Mouse (Mus musculus): ENCODE data around the gene Dmxl2. TPM values are rescaled to one million over a fixed set of nuclear protein-coding genes. Genes with fewer than 3 reads are reported as not detected.

The Dmxl2 gene
- polyA plus RNA-seq (2016; fragmentation: Nextera tagmentation; extraction: Ambion mirVana), result 1.9 and 2.0 TPM in 2 replicates

GRCm38 (mm10) chr9:54501453-54502110 is at the start of gene Dmxl2:
Gene Dmxl2, minus strand, starts transcription at chr9:54501626.
- H3K4me1 ChIP-seq, result peaks cover 14% of the 10 kb centered on the region
- H3K9me3 ChIP-seq (replicated peaks), result no peaks in the 10 kb centered on the region
- peak within 1 kb of the TSS; percentile 96 for H3K4me2 ChIP-seq
- peaks cover 61% of the 10 kb centered on the region for H3K27me3 ChIP-seq (replicated peaks)
- H3K9ac ChIP-seq, result peak within 1 kb of the TSS; percentile 68
- H3K36me3 ChIP-seq, result no peaks in the 10 kb centered on the region
- under 1% methylated on average over 74 of the region's 99 CpGs for WGBS (ENCODE audit: insufficient replicate concordance)
- H3K4me3 ChIP-seq, result peak within 1 kb of the TSS; percentile 72
- peak within 1 kb of the TSS; percentile 7; the same call in 1 of the 2 replicates for H3K27ac ChIP-seq
- peak; percentile 83 for ATAC-seq

- H3K9ac ChIP-seq, result no peak overlapping the region
- 0 out of 2 replicates have a peak, but pooled peaks cover 3% of the 10 kb centered on the region for H3K4me1 ChIP-seq
- H3K9me3 ChIP-seq (replicated peaks), result no peaks in the 10 kb centered on the region
- H3K4me2 ChIP-seq, result no peak overlapping the region
- H3K4me3 ChIP-seq, result no peak overlapping the region
- ATAC-seq, result no peak
- 68% methylated on average over 6 of the region's 6 CpGs for WGBS (ENCODE audit: insufficient replicate concordance)
- H3K36me3 ChIP-seq, result no peaks in the 10 kb centered on the region
- H3K27ac ChIP-seq, result no peak overlapping the region
- H3K27me3 ChIP-seq (replicated peaks), result no peaks in the 10 kb centered on the region
These were observed 48.0 kb upstream of the Dmxl2 start for GRCm38 (mm10) chr9:54549433-54549832.

- no peak overlapping the region for H3K4me2 ChIP-seq
- H3K27ac ChIP-seq, result no peak overlapping the region
- WGBS (ENCODE audit: insufficient replicate concordance), result 11% methylated on average over 5 of the region's 5 CpGs
- no peak overlapping the region for H3K9ac ChIP-seq
- 0 out of 2 replicates have a peak, but pooled peaks cover under 1% of the 10 kb centered on the region for H3K4me1 ChIP-seq
- 0 out of 2 replicates have a peak, but pooled peaks cover 2% of the 10 kb centered on the region for H3K27me3 ChIP-seq (replicated peaks)
- H3K36me3 ChIP-seq, result no peaks in the 10 kb centered on the region
- no peaks in the 10 kb centered on the region for H3K9me3 ChIP-seq (replicated peaks)
- H3K4me3 ChIP-seq, result no peak overlapping the region
- ATAC-seq, result no peak
These were observed 46.1 kb upstream of the Dmxl2 start for GRCm38 (mm10) chr9:54547536-54547935.

GRCm38 (mm10) chr9:54544954-54545315 is 43.5 kb upstream of the Dmxl2 start:
- Histone ChIP-seq H3K9me3 (replicated peaks) (no peaks in the 10 kb centered on the region), H3K4me1 (no peaks in the 10 kb centered on the region), H3K36me3 (no peaks in the 10 kb centered on the region), H3K9ac (no peak overlapping the region), H3K4me3 (no peak overlapping the region), H3K4me2 (no peak overlapping the region), H3K27me3 (replicated peaks) (0 out of 2 replicates have a peak, but pooled peaks cover 2% of the 10 kb centered on the region), H3K27ac (no peak overlapping the region)
- WGBS (ENCODE audit: insufficient replicate concordance), result 68% methylated on average over 4 of the region's 4 CpGs
- no peak for ATAC-seq

- Histone ChIP-seq H3K9ac (no peak overlapping the region), H3K27me3 (replicated peaks) (0 out of 2 replicates have a peak, but pooled peaks cover 2% of the 10 kb centered on the region), H3K9me3 (replicated peaks) (no peaks in the 10 kb centered on the region), H3K4me1 (no peaks in the 10 kb centered on the region), H3K4me2 (no peak overlapping the region), H3K36me3 (no peaks in the 10 kb centered on the region), H3K4me3 (no peak overlapping the region), H3K27ac (no peak overlapping the region)
- WGBS (ENCODE audit: insufficient replicate concordance), result 65% methylated on average over 9 of the region's 9 CpGs
- ATAC-seq, result no peak
These were observed 43.0 kb upstream of the Dmxl2 start for GRCm38 (mm10) chr9:54544212-54544953.

GRCm38 (mm10) chr9:54540801-54541200 is 39.4 kb upstream of the Dmxl2 start:
- H3K27me3 ChIP-seq (replicated peaks), result 0 out of 2 replicates have a peak, but pooled peaks cover 2% of the 10 kb centered on the region
- no peak for ATAC-seq

GRCm38 (mm10) chr9:54538684-54539083 is 37.3 kb upstream of the Dmxl2 start, which contains the start of gene Sh2d7:
Gene Sh2d7, plus strand, starts transcription at chr9:54538984.
- H3K27me3 ChIP-seq (replicated peaks), result peaks cover 8% of the 10 kb centered on the region; the same call in 1 of the 2 replicates
- no peaks in the 10 kb centered on the region for H3K4me1 ChIP-seq
- whole genome bisulfite sequencing (ENCODE audit: insufficient replicate concordance), result 75% methylated on average over 14 of the region's 14 CpGs
- no peak within 1 kb of the TSS for H3K9ac ChIP-seq
- ATAC-seq, result no peak
- H3K36me3 ChIP-seq, result no peaks in the 10 kb centered on the region
- no peak within 1 kb of the TSS for H3K27ac ChIP-seq
- no peak within 1 kb of the TSS for H3K4me3 ChIP-seq
- H3K9me3 ChIP-seq (replicated peaks), result no peaks in the 10 kb centered on the region
- no peak within 1 kb of the TSS for H3K4me2 ChIP-seq

More at GRCm38 (mm10) chr9:54540801-54541200, 39.4 kb upstream of the Dmxl2 start:
- no peaks in the 10 kb centered on the region for H3K36me3 ChIP-seq
- H3K27ac ChIP-seq, result no peak overlapping the region
- no peaks in the 10 kb centered on the region for H3K4me1 ChIP-seq
- H3K9ac ChIP-seq, result no peak overlapping the region
- H3K4me2 ChIP-seq, result no peak overlapping the region
- H3K4me3 ChIP-seq, result no peak overlapping the region
- no peaks in the 10 kb centered on the region for H3K9me3 ChIP-seq (replicated peaks)
- WGBS (ENCODE audit: insufficient replicate concordance), result 45% methylated on average over 5 of the region's 5 CpGs

DNA sequence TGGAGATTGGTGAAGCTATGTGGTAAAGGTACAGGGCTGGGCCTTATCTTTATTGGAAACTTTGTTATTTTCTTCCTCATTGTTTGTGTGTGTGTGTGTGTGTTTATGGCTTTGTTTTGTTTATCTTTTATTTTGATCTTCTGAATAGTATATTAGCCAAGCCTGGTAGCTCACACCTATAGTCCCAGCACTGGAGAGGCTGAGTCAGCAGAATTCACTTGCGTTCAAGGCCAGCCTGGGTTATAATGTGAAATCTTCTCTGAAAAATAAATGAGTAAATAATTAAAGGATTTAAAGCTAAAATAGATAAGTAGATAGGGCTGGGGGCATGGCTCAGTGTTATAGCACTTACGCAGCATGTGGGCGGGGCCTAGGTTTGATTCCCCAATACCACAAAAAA is 36.8 kb upstream of the Dmxl2 start:
- Histone ChIP-seq H3K36me3 (no peaks in the 10 kb centered on the region), H3K27ac (no peak overlapping the region), H3K27me3 (replicated peaks) (peaks cover 7% of the 10 kb centered on the region; the same call in 1 of the 2 replicates), H3K9ac (no peak overlapping the region), H3K4me3 (no peak overlapping the region), H3K4me2 (no peak overlapping the region), H3K4me1 (no peaks in the 10 kb centered on the region), H3K9me3 (replicated peaks) (no peaks in the 10 kb centered on the region)
- 87% methylated on average over 3 of the region's 3 CpGs for WGBS (ENCODE audit: insufficient replicate concordance)
- ATAC-seq, result no peak

- ATAC-seq, result no peak
- H3K27ac ChIP-seq, result no peak overlapping the region
- H3K9ac ChIP-seq, result no peak overlapping the region
- no peaks in the 10 kb centered on the region for H3K4me1 ChIP-seq
- no peak overlapping the region for H3K4me2 ChIP-seq
- H3K27me3 ChIP-seq (replicated peaks), result peaks cover 7% of the 10 kb centered on the region; the same call in 1 of the 2 replicates
- no peak overlapping the region for H3K4me3 ChIP-seq
- no peaks in the 10 kb centered on the region for H3K9me3 ChIP-seq (replicated peaks)
- no peaks in the 10 kb centered on the region for H3K36me3 ChIP-seq
- WGBS (ENCODE audit: insufficient replicate concordance), result 66% methylated on average over 3 of the region's 3 CpGs
These were observed 36.1 kb upstream of the Dmxl2 start for GRCm38 (mm10) chr9:54537480-54537879.

DNA sequence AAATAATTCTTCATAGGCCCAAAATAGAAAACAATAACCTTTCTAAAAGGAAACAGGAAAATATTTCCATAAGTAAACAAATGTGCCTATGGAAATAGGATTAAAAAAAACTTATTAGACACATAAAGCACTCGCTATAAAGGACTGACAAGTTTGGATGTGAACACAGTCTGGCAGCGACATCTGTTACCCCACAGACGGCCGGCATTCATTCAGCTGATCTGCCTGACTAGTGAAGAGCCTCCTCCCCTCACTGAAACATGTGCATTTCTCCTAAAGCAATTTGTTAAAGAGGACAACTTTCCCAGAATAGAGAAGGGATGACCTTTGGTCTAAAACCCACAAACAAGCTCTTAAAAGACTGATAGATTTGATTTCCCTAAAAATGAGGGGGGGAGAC is 35.6 kb upstream of the Dmxl2 start:
- no peak for ATAC-seq
- WGBS (ENCODE audit: insufficient replicate concordance), result 66% methylated on average over 4 of the region's 4 CpGs

GRCm38 (mm10) chr9:54536236-54536635 is 34.8 kb upstream of the Dmxl2 start:
- 76% methylated on average over 7 of the region's 7 CpGs for WGBS (ENCODE audit: insufficient replicate concordance)
- ATAC-seq, result no peak
- Histone ChIP-seq H3K27ac (no peak overlapping the region), H3K36me3 (no peaks in the 10 kb centered on the region), H3K9ac (no peak overlapping the region), H3K4me2 (no peak overlapping the region), H3K27me3 (replicated peaks) (peaks cover 7% of the 10 kb centered on the region; the same call in 1 of the 2 replicates), H3K9me3 (replicated peaks) (no peaks in the 10 kb centered on the region), H3K4me1 (no peaks in the 10 kb centered on the region), H3K4me3 (no peak overlapping the region)

More for the DNA sequence above, 35.6 kb upstream of the Dmxl2 start:
- H3K9me3 ChIP-seq (replicated peaks), result no peaks in the 10 kb centered on the region
- H3K4me1 ChIP-seq, result no peaks in the 10 kb centered on the region
- no peaks in the 10 kb centered on the region for H3K36me3 ChIP-seq
- no peak overlapping the region for H3K4me3 ChIP-seq
- peaks cover 7% of the 10 kb centered on the region; the same call in 1 of the 2 replicates for H3K27me3 ChIP-seq (replicated peaks)
- H3K9ac ChIP-seq, result no peak overlapping the region
- no peak overlapping the region for H3K27ac ChIP-seq
- H3K4me2 ChIP-seq, result no peak overlapping the region

DNA sequence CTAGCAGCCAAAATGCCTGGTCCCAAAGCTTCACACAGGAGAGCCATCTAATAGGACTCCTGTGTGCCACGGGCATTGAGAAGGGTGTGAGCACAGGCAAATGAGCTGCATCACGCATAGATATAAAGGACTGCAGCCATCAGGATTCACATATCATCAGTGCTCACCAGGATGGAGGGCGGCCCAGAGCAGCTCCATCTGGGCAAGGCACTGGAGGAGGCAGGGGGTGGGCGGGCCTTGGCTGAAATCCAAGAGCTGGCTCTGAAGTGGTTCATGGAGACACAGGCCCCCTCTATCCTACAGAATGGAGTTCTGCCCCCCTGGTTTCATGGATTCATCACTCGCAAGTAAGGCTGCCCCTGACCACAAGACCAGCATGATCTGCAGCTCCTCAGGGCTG is 32.5 kb upstream of the Dmxl2 start:
- no peaks in the 10 kb centered on the region for H3K4me1 ChIP-seq
- no peak overlapping the region for H3K4me3 ChIP-seq
- no peak overlapping the region for H3K27ac ChIP-seq
- H3K9ac ChIP-seq, result no peak overlapping the region
- 61% methylated on average over 5 of the region's 5 CpGs for WGBS (ENCODE audit: insufficient replicate concordance)
- ATAC-seq, result no peak
- H3K36me3 ChIP-seq, result no peaks in the 10 kb centered on the region
- no peaks in the 10 kb centered on the region for H3K9me3 ChIP-seq (replicated peaks)
- H3K4me2 ChIP-seq, result no peak overlapping the region
- H3K27me3 ChIP-seq (replicated peaks), result peaks cover 12% of the 10 kb centered on the region; the same call in 1 of the 2 replicates

Data from liver, embryonic 12.5 days (tissue).